In genomic region chr16:18533061-18533460, GRCm38 (mm10) we compare ENCODE assay signal across 8 mouse cellular contexts. TPM values are rescaled to one million over a fixed set of nuclear protein-coding genes. Genes with fewer than 3 reads are reported as not detected.
A peak's percentile ranks its signal among the peaks of the same experiment; 100 is the strongest.
DNase-seq lines count a peak whose midpoint lies in the region; ATAC-seq and TF ChIP-seq lines count a peak whose summit lies in the region.
"Not testable (repeated sequence)": the region's sequence is repeated elsewhere in the genome, so short reads cannot be mapped to it uniquely, and the experiment has no call there.
"Had no signal": no experiment of that assay in that cellular context is flagged by ENCODE, and none has a peak within 500 bp of the region (broad histone marks: within the 10 kb centered on the region; RNA-seq: fewer than 3 reads in every experiment).

No protein-coding gene starts in this region.

- peak; percentile 99 for ATAC-seq in embryonic facial prominence, embryonic 15.5 days (ENCODE audit: insufficient number of reproducible peaks, low FRiP score, low TSS enrichment, low read depth)
- ATAC-seq in granulocyte monocyte progenitor cell, adult 5-6 weeks (replicated peaks; ENCODE audit: poor library complexity, severe bottlenecking) = peak; percentile 100
- peak; percentile 86; the same call in 1 of the 2 replicates for ATAC-seq in hindbrain, embryonic 13.5 days (ENCODE audit: low FRiP score)
- peak; percentile 100 for ATAC-seq in kidney, embryonic 15.5 days (replicated peaks; ENCODE audit: low FRiP score)
- ATAC-seq in liver, embryonic 14.5 days (ENCODE audit: insufficient read depth) = peak; percentile 100
- peak; percentile 99 for ATAC-seq in midbrain, embryonic 11.5 days (ENCODE audit: low FRiP score)
- peak; percentile 99 for ATAC-seq in neural tube, embryonic 14.5 days (ENCODE audit: low read depth)

- not testable (repeated sequence) for H3K27ac ChIP-seq in embryonic facial prominence, embryonic 15.5 days (replicated peaks); hindbrain, embryonic 13.5 days; kidney, embryonic 15.5 days; liver, embryonic 14.5 days; midbrain, embryonic 11.5 days (ENCODE audit: low read depth, low read length); neural tube, embryonic 14.5 days (ENCODE audit: low read depth, low read length)

- not testable (repeated sequence) for H3K9me3 ChIP-seq in embryonic facial prominence, embryonic 15.5 days (replicated peaks); hindbrain, embryonic 13.5 days; kidney, embryonic 15.5 days (replicated peaks); liver, embryonic 14.5 days (ENCODE audit: control insufficient read depth, low read length); midbrain, embryonic 11.5 days (ENCODE audit: control insufficient read depth, low read length); neural tube, embryonic 14.5 days (ENCODE audit: control insufficient read depth, low read length)

- H3K9ac ChIP-seq in embryonic facial prominence, embryonic 15.5 days; hindbrain, embryonic 13.5 days; kidney, embryonic 15.5 days; liver, embryonic 14.5 days (replicated peaks); midbrain, embryonic 11.5 days (ENCODE audit: low read length); neural tube, embryonic 14.5 days (replicated peaks; ENCODE audit: low read depth, low read length): not testable (repeated sequence)

- not testable (repeated sequence) for TF ChIP-seq CTCF in liver, embryonic 14.5 days (IDR thresholded peaks at IDR 0.05; ENCODE audit: low read depth)

- not testable (repeated sequence) for TF ChIP-seq EP300 in liver, embryonic 14.5 days (IDR thresholded peaks at IDR 0.05; ENCODE audit: low read depth)

- DNase-seq in liver, embryonic 14.5 days (ENCODE audit: low read depth in 3 of 3, low spot score in 3 of 3); midbrain, embryonic 11.5 days (ENCODE audit: low spot score, missing footprints): not testable (repeated sequence)

- not testable (repeated sequence) for H3K4me1 ChIP-seq in embryonic facial prominence, embryonic 15.5 days; hindbrain, embryonic 13.5 days (replicated peaks); kidney, embryonic 15.5 days; liver, embryonic 14.5 days (replicated peaks; ENCODE audit: control insufficient read depth in 2 of 2, insufficient read depth in 2 of 2, low read length in 1 of 2); midbrain, embryonic 11.5 days (ENCODE audit: control insufficient read depth, insufficient read depth, low read length); neural tube, embryonic 14.5 days (ENCODE audit: control insufficient read depth, insufficient read depth, low read length)

- not testable (repeated sequence) for H3K4me2 ChIP-seq in embryonic facial prominence, embryonic 15.5 days (replicated peaks); hindbrain, embryonic 13.5 days; kidney, embryonic 15.5 days; liver, embryonic 14.5 days (ENCODE audit: low read depth); midbrain, embryonic 11.5 days; neural tube, embryonic 14.5 days (ENCODE audit: low read depth, low read length)

- H3K4me3 ChIP-seq in embryonic facial prominence, embryonic 15.5 days (replicated peaks); hindbrain, embryonic 13.5 days; kidney, embryonic 15.5 days (replicated peaks); liver, embryonic 14.5 days (ENCODE audit: insufficient read depth in 1 of 2, low read depth in 2 of 2, low read length in 2 of 2); midbrain, embryonic 11.5 days (ENCODE audit: low read depth, low read length); neural tube, embryonic 14.5 days (ENCODE audit: low read depth, low read length): not testable (repeated sequence)

- not testable (repeated sequence) for H3K27me3 ChIP-seq in embryonic facial prominence, embryonic 15.5 days; hindbrain, embryonic 13.5 days; kidney, embryonic 15.5 days; liver, embryonic 14.5 days (ENCODE audit: control insufficient read depth, insufficient read depth, low read length); midbrain, embryonic 11.5 days (ENCODE audit: control insufficient read depth, insufficient read depth, low read length); neural tube, embryonic 14.5 days (ENCODE audit: control insufficient read depth, insufficient read depth, low read length)

- WGBS in embryonic facial prominence, embryonic 15.5 days = 90% methylated on average over 7 of the region's 7 CpGs
- WGBS in hindbrain, embryonic 13.5 days = 95% methylated on average over 7 of the region's 7 CpGs
- WGBS in kidney, embryonic 15.5 days = 87% methylated on average over 7 of the region's 7 CpGs
- 83% methylated on average over 7 of the region's 7 CpGs for WGBS in liver, embryonic 14.5 days (ENCODE audit: insufficient replicate concordance)
- 97% methylated on average over 7 of the region's 7 CpGs for WGBS in midbrain, embryonic 11.5 days
- WGBS in neural tube, embryonic 14.5 days = 93% methylated on average over 7 of the region's 7 CpGs

- not testable (repeated sequence) for H3K36me3 ChIP-seq in embryonic facial prominence, embryonic 15.5 days; hindbrain, embryonic 13.5 days; kidney, embryonic 15.5 days; liver, embryonic 14.5 days (replicated peaks; ENCODE audit: control insufficient read depth, insufficient read depth, low read depth); midbrain, embryonic 11.5 days (ENCODE audit: control insufficient read depth, insufficient read depth, low read length); neural tube, embryonic 14.5 days (ENCODE audit: control insufficient read depth, insufficient read depth, low read length)

RNA-seq across cellular contexts. Expression of gene Rtl10, which starts 34.4 kb away (rescaled TPM):
- 3.5 and 4.5 TPM in 2 replicates for polyA plus RNA-seq in embryonic facial prominence, embryonic 15.5 days (2015; fragmentation: Nextera tagmentation; extraction: Ambion mirVana)
- 9.0 and 16.0 TPM in 2 replicates for total RNA-seq in granulocyte monocyte progenitor cell, adult 5-6 weeks (2014; fragmentation: Nextera tagmentation)
- 0.88 and 2.4 TPM in 2 replicates for total RNA-seq in granulocyte monocyte progenitor cell, adult 5-6 weeks (2017)
- polyA plus RNA-seq in hindbrain, embryonic 13.5 days (2015; fragmentation: Nextera tagmentation; extraction: Ambion mirVana) = 4.8 and 4.9 TPM in 2 replicates
- polyA plus RNA-seq in kidney, embryonic 15.5 days (2015; fragmentation: Nextera tagmentation; extraction: Ambion mirVana) = 3.1 and 3.3 TPM in 2 replicates
- 2.2 and 2.3 TPM in 2 replicates for polyA plus RNA-seq in liver, embryonic 14.5 days (2012; rRNA removed)
- polyA plus RNA-seq in liver, embryonic 14.5 days (2014; fragmentation: Nextera tagmentation; extraction: Ambion mirVana) = 0.63 and 1.0 TPM in 2 replicates
- 2.0 and 2.1 TPM in 2 replicates for polyA plus RNA-seq in midbrain, embryonic 11.5 days (2014; fragmentation: Nextera tagmentation; extraction: Ambion mirVana)
- 3.3 and 3.4 TPM in 2 replicates for polyA plus RNA-seq in neural tube, embryonic 14.5 days (2014; fragmentation: Nextera tagmentation; extraction: Ambion mirVana)

RNA-seq across cellular contexts. Expression of gene Gnb1l, which starts 34.5 kb away (rescaled TPM):
- 15.1 and 18.7 TPM in 2 replicates for polyA plus RNA-seq in embryonic facial prominence, embryonic 15.5 days (2015; fragmentation: Nextera tagmentation; extraction: Ambion mirVana)
- total RNA-seq in granulocyte monocyte progenitor cell, adult 5-6 weeks (2014; fragmentation: Nextera tagmentation) = 9.5 and 13.8 TPM in 2 replicates
- total RNA-seq in granulocyte monocyte progenitor cell, adult 5-6 weeks (2017) = 3.3 and 7.5 TPM in 2 replicates
- polyA plus RNA-seq in hindbrain, embryonic 13.5 days (2015; fragmentation: Nextera tagmentation; extraction: Ambion mirVana) = 13.7 and 15.8 TPM in 2 replicates
- 13.7 and 17.2 TPM in 2 replicates for polyA plus RNA-seq in kidney, embryonic 15.5 days (2015; fragmentation: Nextera tagmentation; extraction: Ambion mirVana)
- 5.7 and 6.0 TPM in 2 replicates for polyA plus RNA-seq in liver, embryonic 14.5 days (2012; rRNA removed)
- 7.7 and 9.0 TPM in 2 replicates for polyA plus RNA-seq in liver, embryonic 14.5 days (2014; fragmentation: Nextera tagmentation; extraction: Ambion mirVana)
- polyA plus RNA-seq in midbrain, embryonic 11.5 days (2014; fragmentation: Nextera tagmentation; extraction: Ambion mirVana) = 10.3 and 12.9 TPM in 2 replicates
- polyA plus RNA-seq in neural tube, embryonic 14.5 days (2014; fragmentation: Nextera tagmentation; extraction: Ambion mirVana) = 12.5 and 15.7 TPM in 2 replicates

RNA-seq across cellular contexts. Expression of gene Tbx1, which starts 57.4 kb away (rescaled TPM):
- polyA plus RNA-seq in embryonic facial prominence, embryonic 15.5 days (2015; fragmentation: Nextera tagmentation; extraction: Ambion mirVana) = 24.0 and 24.3 TPM in 2 replicates
- not detected in 2 replicates for total RNA-seq in granulocyte monocyte progenitor cell, adult 5-6 weeks (2014; fragmentation: Nextera tagmentation)
- total RNA-seq in granulocyte monocyte progenitor cell, adult 5-6 weeks (2017) = not detected in 2 replicates
- polyA plus RNA-seq in hindbrain, embryonic 13.5 days (2015; fragmentation: Nextera tagmentation; extraction: Ambion mirVana) = 0.99 and 1.7 TPM in 2 replicates
- 0.28 and 0.40 TPM in 2 replicates for polyA plus RNA-seq in kidney, embryonic 15.5 days (2015; fragmentation: Nextera tagmentation; extraction: Ambion mirVana)
- polyA plus RNA-seq in liver, embryonic 14.5 days (2012; rRNA removed) = 0.02 TPM in 1 of 2 replicates, not detected in the other
- not detected in 2 replicates for polyA plus RNA-seq in liver, embryonic 14.5 days (2014; fragmentation: Nextera tagmentation; extraction: Ambion mirVana)
- 0.63 and 0.87 TPM in 2 replicates for polyA plus RNA-seq in midbrain, embryonic 11.5 days (2014; fragmentation: Nextera tagmentation; extraction: Ambion mirVana)
- 0.64 and 1.5 TPM in 2 replicates for polyA plus RNA-seq in neural tube, embryonic 14.5 days (2014; fragmentation: Nextera tagmentation; extraction: Ambion mirVana)
- total RNA-seq: adrenal gland, adult 8-10 months had no signal
